Mouse (Mus musculus) liver, embryonic 16.5 days (tissue): ENCODE measurements around the gene Tfdp1. TPM values are rescaled to one million over a fixed set of nuclear protein-coding genes. Genes with fewer than 3 reads are reported as not detected.

ENCODE experiments used
- ATAC-seq: fragments of 200-750 bp; cut with Nextera tagmentation; 2 replicates; pipeline ENCODE4 v1.8.0; 2017; ENCODE audit warnings: low read depth, mild to moderate bottlenecking, moderate number of reproducible peaks, moderate library complexity
- H3K27ac ChIP-seq: fragments of 300-500 bp; sonication (generic); 2 replicates; pipeline ENCODE4 v1.5.1; 2014; ENCODE audit warnings: mild to moderate bottlenecking, low read length
- H3K27me3 ChIP-seq: fragments of 300-500 bp; sonication (generic); 2 replicates; pipeline ENCODE4 v1.6.1; 2014; ENCODE audit warnings: low read depth, low read length, mixed read lengths; ENCODE audit not compliant: control insufficient read depth, insufficient read depth
- H3K36me3 ChIP-seq: fragments of 300-500 bp; sonication (generic); 2 replicates; pipeline ENCODE4 v1.6.1; 2014; ENCODE audit warnings: mild to moderate bottlenecking; ENCODE audit not compliant: control insufficient read depth, insufficient read depth
- H3K4me1 ChIP-seq: fragments of 300-500 bp; sonication (generic); 2 replicates; pipeline ENCODE4 v1.6.1; 2014; ENCODE audit warnings: low read depth, low read length, mixed read lengths; ENCODE audit not compliant: control insufficient read depth
- H3K4me2 ChIP-seq: fragments of 300-500 bp; sonication (generic); 2 replicates; pipeline ENCODE4 v1.6.1; 2014; ENCODE audit warnings: low read depth, low read length, mixed read lengths
- H3K4me3 ChIP-seq: fragments of 300-500 bp; sonication (generic); 2 replicates; pipeline ENCODE4 v1.5.1; 2014; ENCODE audit warnings: low read depth, mild to moderate bottlenecking, low read length
- H3K9ac ChIP-seq: fragments of 300-500 bp; sonication (generic); 2 replicates; pipeline ENCODE4 v1.6.1; 2014; ENCODE audit warnings: low read depth, low read length
- H3K9me3 ChIP-seq: fragments of 300-500 bp; sonication (generic); replicated peaks from 2 replicates; pipeline ENCODE4 v1.6.1; 2016; ENCODE audit warnings: low read length; ENCODE audit not compliant: control insufficient read depth
- WGBS: fragments of 180-500 bp; shearing (Covaris S2); extraction: QIAGEN DNeasy Blood & Tissue Kit; methylation state at CpG from one replicate; pipeline ENCODE4 v1.1.7; 2014; ENCODE audit not compliant: insufficient replicate concordance; 5-methylcytosine and 5-hydroxymethylcytosine counted together
- polyA plus RNA-seq: library from polyadenylated mRNA; unstranded; fragments of >200 nt; fragmentation: Nextera tagmentation; extraction: Ambion mirVana; gene quantifications from 2 replicates; pipeline ENCODE4 v1.2.1, GENCODE M21; 2015

Gene Tfdp1
- polyA plus RNA-seq, 1 experiment from 2014 or later = 65.6 TPM

DNA sequence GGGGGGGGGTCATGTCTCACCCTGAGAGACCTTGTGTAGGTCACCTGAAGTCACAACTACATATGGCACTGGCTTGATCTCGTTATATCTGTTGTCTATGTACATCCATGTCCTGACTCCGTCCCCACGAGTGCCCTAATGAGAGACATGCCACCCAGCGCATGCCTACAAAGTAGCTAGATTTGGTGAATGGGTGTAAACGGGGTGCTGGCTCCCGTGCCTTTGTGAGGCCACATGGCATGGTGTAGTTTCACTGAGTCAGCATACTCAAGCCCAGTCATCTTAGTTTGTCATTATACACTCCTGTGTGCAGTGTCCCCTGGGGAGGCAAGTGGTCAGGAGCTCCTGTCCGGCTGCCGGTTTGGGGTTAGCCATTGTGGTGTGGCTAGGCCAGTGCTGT is 2.1 kb downstream of the Tfdp1 start:
- ATAC-seq = no peak
- no peaks in the 10 kb centered on the region for H3K27me3 ChIP-seq
- H3K4me1 ChIP-seq = peaks cover 40% of the 10 kb centered on the region
- peak overlapping the region; percentile 92 for H3K4me2 ChIP-seq
- no peak overlapping the region for H3K27ac ChIP-seq
- H3K9ac ChIP-seq = peak overlapping the region; percentile 95
- 69% methylated on average over 8 of the region's 8 CpGs for whole genome bisulfite sequencing
- peaks cover 28% of the 10 kb centered on the region for H3K36me3 ChIP-seq
- peak overlapping the region; percentile 85 for H3K4me3 ChIP-seq
- H3K9me3 ChIP-seq = no peaks in the 10 kb centered on the region

DNA sequence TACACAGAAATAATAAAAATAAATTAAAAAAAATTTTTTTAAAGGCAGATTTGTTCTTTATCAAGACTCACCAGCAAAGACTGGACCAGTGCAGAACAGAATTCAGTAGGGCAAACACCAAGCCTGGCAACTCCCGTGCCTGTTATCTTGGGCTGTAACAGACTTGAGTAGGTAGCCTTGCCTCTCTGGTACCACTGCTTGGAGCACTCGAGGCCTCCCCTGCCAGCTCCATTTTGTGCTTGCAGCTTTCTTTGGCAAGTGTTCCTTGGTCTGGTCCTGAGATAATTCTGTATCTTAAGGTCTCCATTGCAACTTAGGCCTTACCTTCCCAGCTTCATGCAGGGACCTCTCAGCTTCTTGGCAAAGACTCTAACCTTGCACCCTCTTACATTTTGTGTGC is 3.8 kb downstream of the Tfdp1 start:
- Histone ChIP-seq H3K4me2 (no peak overlapping the region), H3K36me3 (peaks cover 42% of the 10 kb centered on the region), H3K27ac (no peak overlapping the region), H3K9me3 (no peaks in the 10 kb centered on the region), H3K27me3 (no peaks in the 10 kb centered on the region), H3K4me1 (peaks cover 40% of the 10 kb centered on the region), H3K9ac (no peak overlapping the region), H3K4me3 (no peak overlapping the region)
- no peak for ATAC-seq
- 17% methylated on average over 2 of the region's 2 CpGs for WGBS

DNA sequence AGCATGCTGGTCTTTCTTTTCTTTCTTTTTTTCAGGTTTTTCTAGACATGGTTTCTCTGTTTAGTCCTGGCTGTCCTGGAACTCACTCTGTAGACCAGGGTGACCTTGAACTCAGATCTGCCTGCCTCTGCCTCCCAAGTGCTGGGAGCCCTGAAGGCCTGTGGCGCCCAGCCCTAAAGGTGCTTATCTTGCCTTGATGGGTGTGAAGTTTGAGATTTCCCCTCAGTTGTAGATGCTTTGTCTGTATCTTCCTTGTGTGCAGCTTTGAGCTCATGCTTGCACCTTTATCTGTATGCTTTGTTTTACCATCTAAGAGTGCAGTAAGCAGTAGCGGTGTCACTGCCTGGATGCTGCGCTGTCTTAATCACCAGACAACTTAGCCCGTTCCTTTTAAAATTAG is 4.6 kb downstream of the Tfdp1 start:
- no peak overlapping the region for H3K27ac ChIP-seq
- H3K9me3 ChIP-seq = no peaks in the 10 kb centered on the region
- no peak overlapping the region for H3K4me2 ChIP-seq
- no peaks in the 10 kb centered on the region for H3K27me3 ChIP-seq
- H3K4me3 ChIP-seq = no peak overlapping the region
- peaks cover 49% of the 10 kb centered on the region for H3K36me3 ChIP-seq
- no peak for ATAC-seq
- WGBS = 57% methylated on average over 4 of the region's 4 CpGs
- H3K9ac ChIP-seq = no peak overlapping the region
- H3K4me1 ChIP-seq = peaks cover 34% of the 10 kb centered on the region

DNA sequence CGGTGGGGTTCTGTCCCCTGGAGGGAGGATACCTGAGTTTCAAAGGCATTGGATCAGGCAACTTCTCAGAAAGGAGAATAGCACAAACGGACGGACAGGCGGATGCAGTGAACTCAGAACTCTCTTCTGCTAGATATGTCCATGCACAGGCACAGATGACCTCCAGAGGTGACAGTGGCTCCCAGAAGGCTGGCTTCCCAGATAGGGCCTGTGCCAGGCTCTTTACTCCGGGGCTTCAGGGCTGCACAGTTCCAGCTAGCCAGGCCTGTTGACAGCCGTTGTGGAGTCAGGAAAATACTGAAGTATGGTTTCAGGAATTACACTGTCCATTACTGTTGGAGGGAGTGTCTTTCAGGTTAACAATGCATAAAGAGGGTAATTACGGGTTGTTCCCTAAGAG is 11.5 kb downstream of the Tfdp1 start:
- Histone ChIP-seq H3K4me2 (no peak overlapping the region), H3K27me3 (no peaks in the 10 kb centered on the region), H3K36me3 (peaks cover 60% of the 10 kb centered on the region), H3K9ac (no peak overlapping the region), H3K27ac (no peak overlapping the region), H3K9me3 (no peaks in the 10 kb centered on the region), H3K4me3 (no peak overlapping the region), H3K4me1 (peaks cover 47% of the 10 kb centered on the region)
- ATAC-seq = no peak
- WGBS = 84% methylated on average over 7 of the region's 7 CpGs

DNA sequence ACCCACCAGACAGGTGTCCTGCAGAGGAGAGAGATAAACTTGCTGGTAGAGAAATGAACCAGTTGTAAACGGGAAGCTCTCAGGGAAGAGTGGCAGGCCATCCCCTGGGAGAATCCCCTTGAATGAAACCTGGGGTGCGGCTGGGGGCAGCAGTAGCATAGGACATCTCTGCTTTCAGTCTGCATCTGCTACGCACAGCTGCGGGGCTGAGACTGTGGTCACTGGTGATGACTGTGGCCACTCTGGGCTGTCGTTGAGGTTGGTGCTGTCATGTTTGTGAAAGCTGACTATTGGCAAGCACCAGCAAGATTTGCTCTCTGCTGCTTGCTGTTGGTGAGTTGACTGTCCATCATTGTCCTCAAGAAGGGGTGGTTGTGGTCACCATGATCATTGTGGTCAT is 13.0 kb downstream of the Tfdp1 start:
- Histone ChIP-seq H3K9me3 (no peaks in the 10 kb centered on the region), H3K4me2 (peak overlapping the region; percentile 44; the same call in 1 of the 2 replicates), H3K36me3 (peaks cover 63% of the 10 kb centered on the region), H3K27me3 (no peaks in the 10 kb centered on the region), H3K27ac (no peak overlapping the region), H3K4me3 (no peak overlapping the region), H3K4me1 (peaks cover 51% of the 10 kb centered on the region), H3K9ac (peak overlapping the region; percentile 28; the same call in 1 of the 2 replicates)
- no peak for ATAC-seq
- 58% methylated on average over 5 of the region's 5 CpGs for WGBS

DNA sequence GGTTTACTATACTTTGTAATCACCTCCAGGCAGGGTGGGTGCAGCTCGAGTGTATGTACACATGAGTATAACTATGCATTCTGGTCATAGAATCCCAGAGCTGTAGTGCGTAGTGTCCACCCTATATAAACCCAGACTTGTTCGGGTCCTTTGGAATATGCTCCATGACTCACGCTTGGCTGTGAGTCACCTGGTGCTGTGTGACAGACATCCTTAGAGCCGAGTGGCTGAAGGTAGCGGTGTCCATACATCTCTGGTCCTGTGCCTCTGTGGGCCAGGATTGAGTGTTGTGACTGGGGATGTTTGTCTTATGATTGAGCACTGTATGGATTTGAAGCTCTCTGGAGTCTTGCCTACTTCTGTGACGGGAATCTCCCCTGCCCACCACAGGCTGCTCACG is 14.1 kb downstream of the Tfdp1 start:
- Histone ChIP-seq H3K4me2 (peak overlapping the region; percentile 44), H3K9me3 (no peaks in the 10 kb centered on the region), H3K4me3 (no peak overlapping the region), H3K9ac (peak overlapping the region; percentile 16; the same call in 1 of the 2 replicates), H3K27ac (peak overlapping the region; percentile 53), H3K4me1 (peaks cover 51% of the 10 kb centered on the region), H3K36me3 (peaks cover 65% of the 10 kb centered on the region), H3K27me3 (no peaks in the 10 kb centered on the region)
- no peak for ATAC-seq
- WGBS = 60% methylated on average over 8 of the region's 8 CpGs

DNA sequence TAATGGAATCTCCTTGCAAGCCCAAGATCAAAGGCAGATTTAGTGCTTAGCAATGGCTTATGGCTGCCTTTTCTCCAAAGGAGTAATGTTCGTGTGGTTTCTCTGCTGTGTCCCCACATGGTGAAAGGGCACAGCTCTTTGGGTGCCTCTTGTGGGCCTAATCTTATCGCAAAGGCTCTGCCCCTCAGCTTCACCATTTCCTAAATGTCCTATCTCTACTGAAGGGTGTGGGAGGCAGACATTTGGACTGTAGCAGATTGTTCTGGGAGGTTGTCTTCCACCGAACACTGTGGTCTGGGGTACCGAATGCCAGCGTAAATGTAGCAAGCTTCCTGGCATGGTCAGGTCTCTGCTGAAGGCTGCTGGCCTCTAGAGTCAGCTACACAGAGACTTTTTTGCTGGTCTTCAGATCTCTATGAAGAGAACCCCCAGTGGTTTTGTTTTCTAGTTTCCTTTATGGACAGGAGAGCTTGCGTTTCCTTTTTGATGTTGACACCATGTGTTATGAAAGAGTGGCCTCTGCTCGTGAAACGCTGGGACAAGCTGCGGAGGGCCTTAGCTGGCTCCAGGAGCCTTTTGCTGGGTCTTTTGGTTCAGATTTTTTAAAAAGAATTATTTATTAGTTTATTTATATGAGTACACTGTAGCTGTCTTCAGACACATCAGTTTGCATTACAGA is 14.7 kb downstream of the Tfdp1 start:
- Histone ChIP-seq H3K4me1 (peaks cover 51% of the 10 kb centered on the region), H3K27me3 (no peaks in the 10 kb centered on the region), H3K9me3 (no peaks in the 10 kb centered on the region), H3K9ac (peak overlapping the region; percentile 16; the same call in 1 of the 2 replicates), H3K4me2 (peak overlapping the region; percentile 44), H3K27ac (peak overlapping the region; percentile 53), H3K4me3 (peak overlapping the region; percentile 1; the same call in 1 of the 2 replicates), H3K36me3 (peaks cover 66% of the 10 kb centered on the region)
- ATAC-seq = peak; percentile 76
- 20% methylated on average over 9 of the region's 9 CpGs for WGBS

DNA sequence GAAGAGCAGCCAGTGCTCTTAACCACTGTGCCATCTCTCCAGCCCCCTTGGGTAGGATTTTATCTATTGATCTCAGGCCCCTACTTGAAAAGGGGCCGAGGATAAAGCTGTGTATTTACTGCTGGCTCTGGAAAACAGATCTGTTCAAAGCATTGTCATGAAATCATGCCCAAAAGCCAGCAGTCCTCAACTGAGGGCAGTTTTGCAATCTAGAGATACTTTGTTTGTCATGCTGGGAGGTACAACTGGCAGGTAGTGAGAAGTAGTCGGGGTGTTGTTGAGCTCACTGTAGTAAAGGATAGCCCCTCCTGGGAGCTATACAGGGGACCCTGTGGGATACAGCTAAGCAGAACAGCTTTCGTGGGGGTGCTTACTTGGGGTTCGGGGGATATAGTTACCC is 15.3 kb downstream of the Tfdp1 start:
- Histone ChIP-seq H3K9me3 (no peaks in the 10 kb centered on the region), H3K4me1 (peaks cover 51% of the 10 kb centered on the region), H3K36me3 (peaks cover 68% of the 10 kb centered on the region), H3K27ac (peak overlapping the region; percentile 53), H3K4me3 (no peak overlapping the region), H3K4me2 (peak overlapping the region; percentile 44; the same call in 1 of the 2 replicates), H3K27me3 (no peaks in the 10 kb centered on the region), H3K9ac (no peak overlapping the region)
- WGBS = 54% methylated on average over 4 of the region's 4 CpGs
- ATAC-seq = no peak

DNA sequence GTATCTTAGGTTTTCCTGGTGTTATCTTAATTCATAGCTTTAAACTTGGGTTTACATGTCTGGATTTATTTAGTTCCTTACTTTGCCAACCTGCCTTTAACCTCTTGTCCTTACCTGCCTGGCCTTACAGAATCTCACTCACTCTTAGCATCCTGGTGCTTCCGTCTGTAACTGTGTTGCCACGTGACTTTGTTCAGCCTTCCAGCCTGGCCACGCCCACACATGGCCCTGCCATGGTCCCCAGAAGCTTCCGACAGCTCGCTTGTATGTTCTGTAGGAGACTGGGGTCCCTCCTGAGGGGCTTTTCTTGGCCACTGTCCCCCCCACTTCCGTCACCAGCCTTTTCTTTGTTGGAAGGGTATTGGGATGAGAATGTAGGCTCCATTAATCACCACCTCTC is 17.7 kb downstream of the Tfdp1 start:
- H3K9me3 ChIP-seq = no peaks in the 10 kb centered on the region
- ATAC-seq = no peak
- H3K4me2 ChIP-seq = no peak overlapping the region
- peaks cover 73% of the 10 kb centered on the region for H3K36me3 ChIP-seq
- 71% methylated on average over 6 of the region's 6 CpGs for WGBS
- no peak overlapping the region for H3K4me3 ChIP-seq
- no peak overlapping the region for H3K27ac ChIP-seq
- H3K4me1 ChIP-seq = peaks cover 42% of the 10 kb centered on the region
- H3K27me3 ChIP-seq = no peaks in the 10 kb centered on the region
- no peak overlapping the region for H3K9ac ChIP-seq
